In genomic region chr1:62701065-62701921, GRCm38 (mm10) we compare ENCODE assay signal across 8 mouse cellular contexts. TPM values are rescaled to one million over a fixed set of nuclear protein-coding genes. Genes with fewer than 3 reads are reported as not detected.
DNase-seq lines count a peak whose midpoint lies in the region; ATAC-seq lines count a peak whose summit lies in the region.

No protein-coding gene starts in this region.

- no peaks in the 10 kb centered on the region for H3K9me3 ChIP-seq in hindbrain, embryonic 10.5 days
- no peaks in the 10 kb centered on the region for H3K9me3 ChIP-seq in hindbrain, embryonic 16.5 days (ENCODE audit: control insufficient read depth, low read length)
- H3K9me3 ChIP-seq in embryonic facial prominence, embryonic 13.5 days = no peaks in the 10 kb centered on the region
- no peaks in the 10 kb centered on the region for H3K9me3 ChIP-seq in stomach, embryonic 16.5 days (replicated peaks; ENCODE audit: control insufficient read depth, low read length)

- H3K36me3 ChIP-seq in hindbrain, embryonic 10.5 days = no peaks in the 10 kb centered on the region
- no peaks in the 10 kb centered on the region for H3K36me3 ChIP-seq in hindbrain, embryonic 16.5 days (ENCODE audit: control insufficient read depth, insufficient read depth, low read length)
- no peaks in the 10 kb centered on the region for H3K36me3 ChIP-seq in embryonic facial prominence, embryonic 13.5 days
- H3K36me3 ChIP-seq in stomach, embryonic 16.5 days (ENCODE audit: control insufficient read depth, insufficient read depth, low read length) = no peaks in the 10 kb centered on the region

- H3K27ac ChIP-seq in hindbrain, embryonic 10.5 days = no peak overlapping the region
- H3K27ac ChIP-seq in hindbrain, embryonic 16.5 days (ENCODE audit: low read depth, low read length) = no peak overlapping the region
- no peak overlapping the region for H3K27ac ChIP-seq in embryonic facial prominence, embryonic 13.5 days
- H3K27ac ChIP-seq in stomach, embryonic 16.5 days (ENCODE audit: low read length) = peak overlapping the region; percentile 36; the same call in 1 of the 2 replicates

- intact Hi-C loops in heart, postnatal 36 days (cut with DNase I) = loop anchor here (2.0 to 10.0 kb wide), 5 partner anchors 264 to 1556 kb away; no protein-coding TSS in a partner anchor

- DNase-seq in hindbrain, embryonic 10.5 days (ENCODE audit: low spot score) = peak; percentile 80
- peak; percentile 74 for DNase-seq in adrenal gland, postnatal 25 days
- peak; percentile 81 for DNase-seq in heart, postnatal 36 days
- peak; percentile 80 to 86 for DNase-seq in layer of hippocampus, postnatal 10 days (ENCODE audit: low spot score in 2 of 2)
- peak; percentile 94 for DNase-seq in lung, postnatal 25 days (ENCODE audit: low spot score)

- no peak overlapping the region for H3K4me2 ChIP-seq in hindbrain, embryonic 16.5 days (ENCODE audit: low read length)
- H3K4me2 ChIP-seq in embryonic facial prominence, embryonic 13.5 days = peak overlapping the region; percentile 9; the same call in 1 of the 2 replicates
- H3K4me2 ChIP-seq in stomach, embryonic 16.5 days (ENCODE audit: low read depth, low read length) = no peak overlapping the region; the same call in 1 of the 2 replicates

- H3K4me1 ChIP-seq in hindbrain, embryonic 10.5 days (replicated peaks) = peaks cover 59% of the 10 kb centered on the region
- H3K4me1 ChIP-seq in hindbrain, embryonic 16.5 days (ENCODE audit: control insufficient read depth, insufficient read depth, low read depth, low read length) = peaks cover 11% of the 10 kb centered on the region; the same call in 1 of the 2 replicates
- H3K4me1 ChIP-seq in embryonic facial prominence, embryonic 13.5 days = peaks cover 42% of the 10 kb centered on the region
- H3K4me1 ChIP-seq in stomach, embryonic 16.5 days (ENCODE audit: control insufficient read depth, insufficient read depth, low read length) = peaks cover 14% of the 10 kb centered on the region

- no peak overlapping the region for H3K9ac ChIP-seq in hindbrain, embryonic 16.5 days (ENCODE audit: low read depth, low read length)
- no peak overlapping the region for H3K9ac ChIP-seq in embryonic facial prominence, embryonic 13.5 days
- no peak overlapping the region; the same call in 1 of the 2 replicates for H3K9ac ChIP-seq in stomach, embryonic 16.5 days (ENCODE audit: low read length)

- WGBS in hindbrain, embryonic 10.5 days = 34% methylated on average over 10 of the region's 10 CpGs
- 35% methylated on average over 10 of the region's 10 CpGs for WGBS in hindbrain, embryonic 16.5 days
- 31% methylated on average over 10 of the region's 10 CpGs for WGBS in embryonic facial prominence, embryonic 13.5 days
- 32% methylated on average over 10 of the region's 10 CpGs for WGBS in stomach, embryonic 16.5 days

- ATAC-seq in hindbrain, embryonic 16.5 days = no peak
- ATAC-seq in embryonic facial prominence, embryonic 13.5 days (ENCODE audit: insufficient number of reproducible peaks, insufficient read depth, low FRiP score, low TSS enrichment, low read depth) = no peak
- peak; percentile 56; the same call in 1 of the 2 replicates for ATAC-seq in stomach, embryonic 16.5 days (ENCODE audit: insufficient read depth, low FRiP score)

- H3K4me3 ChIP-seq in hindbrain, embryonic 10.5 days = no peak overlapping the region
- H3K4me3 ChIP-seq in hindbrain, embryonic 16.5 days (ENCODE audit: low read length) = no peak overlapping the region
- H3K4me3 ChIP-seq in embryonic facial prominence, embryonic 13.5 days = no peak overlapping the region
- H3K4me3 ChIP-seq in stomach, embryonic 16.5 days (replicated peaks; ENCODE audit: low read length) = no peak overlapping the region

- H3K27me3 ChIP-seq in hindbrain, embryonic 10.5 days (ENCODE audit: insufficient read depth, poor library complexity, severe bottlenecking) = peaks cover 66% of the 10 kb centered on the region
- no peaks in the 10 kb centered on the region; the same call in 1 of the 2 replicates for H3K27me3 ChIP-seq in hindbrain, embryonic 16.5 days (replicated peaks; ENCODE audit: control insufficient read depth, insufficient read depth, low read length)
- H3K27me3 ChIP-seq in embryonic facial prominence, embryonic 13.5 days = peaks cover 22% of the 10 kb centered on the region
- peaks cover 4% of the 10 kb centered on the region; the same call in 1 of the 2 replicates for H3K27me3 ChIP-seq in stomach, embryonic 16.5 days (ENCODE audit: control insufficient read depth, insufficient read depth, low read length)

RNA-seq across cellular contexts. Expression of gene Nrp2, which starts 1.8 kb away (rescaled TPM):
- polyA plus RNA-seq in hindbrain, embryonic 10.5 days (2016; fragmentation: Nextera tagmentation; extraction: Ambion mirVana) = 21.8 and 23.1 TPM in 2 replicates
- 22.7 and 31.5 TPM in 2 replicates for polyA plus RNA-seq in hindbrain, embryonic 16.5 days (2015; fragmentation: Nextera tagmentation; extraction: Ambion mirVana)
- total RNA-seq in adrenal gland, postnatal 25 days (2021) = 38.3 and 44.1 TPM in 2 replicates
- 48.3 and 51.3 TPM in 2 replicates for polyA plus RNA-seq in embryonic facial prominence, embryonic 13.5 days (2015; fragmentation: Nextera tagmentation; extraction: Ambion mirVana)
- total RNA-seq in heart, postnatal 36 days (2021) = 10 to 100 TPM; 25.3 to 28.3 TPM
- 100 to 1,000 TPM in 1 of 2 experiments, 10 to 100 TPM in 1; 93.9 to 103 TPM for total RNA-seq in layer of hippocampus, postnatal 10 days (2021)
- polyA plus RNA-seq in stomach, embryonic 16.5 days (2015; fragmentation: Nextera tagmentation; extraction: Ambion mirVana) = 26.7 and 29.9 TPM in 2 replicates
